Mouse (Mus musculus) stomach, postnatal 0 days (tissue): ENCODE data around the gene Il10. TPM values are rescaled to one million over a fixed set of nuclear protein-coding genes. Genes with fewer than 3 reads are reported as not detected.

Source experiments
- ATAC-seq: fragments of 200-750 bp; cut with Nextera tagmentation; 2 replicates; pipeline ENCODE4 v1.8.0; 2017; ENCODE audit not compliant: low FRiP score, low TSS enrichment
- DNase-seq: peaks from one replicate; pipeline ENCODE4 v3.0.0-alpha.2; 2016; ENCODE audit warnings: low spot score
- H3K27ac ChIP-seq: fragments of 300-500 bp; sonication (generic); replicated peaks from 2 replicates; pipeline ENCODE4 v1.5.1; 2014; ENCODE audit warnings: mild to moderate bottlenecking, control low read depth
- H3K27me3 ChIP-seq: fragments of 300-500 bp; sonication (generic); 2 replicates; pipeline ENCODE4 v1.6.1; 2014; ENCODE audit warnings: low read length; ENCODE audit not compliant: control insufficient read depth, insufficient read depth
- H3K36me3 ChIP-seq: fragments of 300-500 bp; sonication (generic); 2 replicates; pipeline ENCODE4 v1.6.1; 2014; ENCODE audit warnings: low read length, mixed read lengths; ENCODE audit not compliant: control insufficient read depth, insufficient read depth
- H3K4me1 ChIP-seq: fragments of 300-500 bp; sonication (generic); replicated peaks from 2 replicates; pipeline ENCODE4 v1.6.1; 2014; ENCODE audit warnings: antibody characterized with exemption; ENCODE audit not compliant: control insufficient read depth, insufficient read depth
- H3K4me2 ChIP-seq: fragments of 300-500 bp; sonication (generic); replicated peaks from 2 replicates; pipeline ENCODE4 v1.6.1; 2014; ENCODE audit warnings: low read depth, mild to moderate bottlenecking, control low read depth, moderate library complexity
- H3K4me3 ChIP-seq: fragments of 300-500 bp; sonication (generic); 2 replicates; pipeline ENCODE4 v1.5.1; 2014; ENCODE audit warnings: low read depth, low read length, control low read depth
- H3K9ac ChIP-seq: fragments of 300-500 bp; sonication (generic); 2 replicates; pipeline ENCODE4 v1.6.1; 2014; ENCODE audit warnings: mild to moderate bottlenecking, low read length, control low read depth, mixed read lengths
- H3K9me3 ChIP-seq: fragments of 300-500 bp; sonication (generic); 2 replicates; pipeline ENCODE4 v1.6.1; 2016; ENCODE audit warnings: low read length; ENCODE audit not compliant: control insufficient read depth
- CTCF ChIP-seq: IDR thresholded peaks from 2 replicates; pipeline ENCODE4 v1.5.1; 2016; ENCODE audit warnings: antibody characterized with exemption, low read depth, mild to moderate bottlenecking, moderate library complexity
- EP300 ChIP-seq: optimal IDR thresholded peaks from 2 replicates; pipeline ENCODE3; 2016; ENCODE audit warnings: antibody characterized with exemption
- WGBS: fragments of 180-500 bp; shearing (Covaris S2); extraction: QIAGEN DNeasy Blood & Tissue Kit; methylation state at CpG from one replicate; pipeline ENCODE4 v1.1.7; 2014; 5-methylcytosine and 5-hydroxymethylcytosine counted together
- polyA plus RNA-seq: library from polyadenylated mRNA; unstranded; fragments of >200 nt; fragmentation: Nextera tagmentation; extraction: Ambion mirVana; gene quantifications from 2 replicates; pipeline ENCODE4 v1.2.1, GENCODE M21; 2015

Il10 gene
- polyA plus RNA-seq, 1 experiment from 2014 or later, result not detected

GRCm38 (mm10) chr1:131069010-131069409, 49.4 kb downstream of the Il10 start:
- H3K27ac ChIP-seq, result no peak overlapping the region

GRCm38 (mm10) chr1:131072376-131072990, 52.8 kb downstream of the Il10 start:
- H3K27ac ChIP-seq, result 0 out of 2 replicates have a peak overlapping the region, but pooled peaks have one; percentile 8
- H3K4me2 ChIP-seq, result no peak overlapping the region
- no peak for DNase-seq
- no peaks in the 10 kb centered on the region for H3K36me3 ChIP-seq
- ATAC-seq, result peak; percentile 76
- no peaks in the 10 kb centered on the region for H3K27me3 ChIP-seq
- peaks cover 6% of the 10 kb centered on the region; the same call in 1 of the 2 replicates for H3K4me1 ChIP-seq
- WGBS, result 67% methylated on average over 7 of the region's 7 CpGs
- H3K9ac ChIP-seq, result no peak overlapping the region
- TF ChIP-seq CTCF, result no peak
- no peak for TF ChIP-seq EP300
- H3K9me3 ChIP-seq, result no peaks in the 10 kb centered on the region
- no peak overlapping the region for H3K4me3 ChIP-seq

More at GRCm38 (mm10) chr1:131069010-131069409, 49.4 kb downstream of the Il10 start:
- TF ChIP-seq CTCF, result no peak
- TF ChIP-seq EP300, result no peak
- no peak overlapping the region for H3K9ac ChIP-seq
- H3K36me3 ChIP-seq, result no peaks in the 10 kb centered on the region
- no peak overlapping the region for H3K4me2 ChIP-seq
- H3K9me3 ChIP-seq, result no peaks in the 10 kb centered on the region
- no peak overlapping the region for H3K4me3 ChIP-seq
- no peak for ATAC-seq
- DNase-seq, result no peak
- H3K27me3 ChIP-seq, result no peaks in the 10 kb centered on the region
- WGBS, result 78% methylated on average over 7 of the region's 7 CpGs
- no peaks in the 10 kb centered on the region for H3K4me1 ChIP-seq

GRCm38 (mm10) chr1:131074524-131074938, 54.9 kb downstream of the Il10 start:
- DNase-seq (no peak), ATAC-seq (no peak)
- 54% methylated on average over 8 of the region's 8 CpGs for WGBS
- Histone ChIP-seq H3K9me3 (no peaks in the 10 kb centered on the region), H3K27me3 (no peaks in the 10 kb centered on the region), H3K36me3 (no peaks in the 10 kb centered on the region), H3K9ac (no peak overlapping the region), H3K27ac (no peak overlapping the region), H3K4me1 (peaks cover 8% of the 10 kb centered on the region; the same call in 1 of the 2 replicates), H3K4me3 (no peak overlapping the region), H3K4me2 (no peak overlapping the region)
- no peak for TF ChIP-seq EP300
- TF ChIP-seq CTCF, result no peak

Other genes starting within 250 kb of the Il10 start
- gene Fcamr, start 218.9 kb upstream of the Il10 start, polyA plus RNA-seq, result 0.16 and 0.24 TPM in 2 replicates
- 0.22 and 0.46 TPM in 2 replicates for gene Pigr, start 193.2 kb upstream of the Il10 start, polyA plus RNA-seq
- 0.08 TPM in 1 of 2 replicates, not detected in the other for gene Fcmr, start 154.2 kb upstream of the Il10 start, polyA plus RNA-seq
- not detected in 2 replicates for gene Il24, start 132.4 kb upstream of the Il10 start, polyA plus RNA-seq
- gene Il20, start 108.4 kb upstream of the Il10 start, polyA plus RNA-seq, result not detected in 2 replicates
- gene Il19, start 79.7 kb upstream of the Il10 start, polyA plus RNA-seq, result 0.15 TPM in 1 of 2 replicates, not detected in the other
- gene Mapkapk2, start 78.0 kb downstream of the Il10 start, polyA plus RNA-seq, result 34.6 and 35.4 TPM in 2 replicates
- 1.4 TPM in 2 replicates for gene Dyrk3, start 118.5 kb downstream of the Il10 start, polyA plus RNA-seq
- 36.3 and 38.8 TPM in 2 replicates for gene Eif2d, start 133.3 kb downstream of the Il10 start, polyA plus RNA-seq
- 7.9 and 8.6 TPM in 2 replicates for gene Rassf5, start 225.4 kb downstream of the Il10 start, polyA plus RNA-seq